Mouse (Mus musculus) MEL (cell line): Measurements from ENCODE around the gene Fgd2. TPM values are rescaled to one million over a fixed set of nuclear protein-coding genes. Genes with fewer than 3 reads are reported as not detected.

Experiments
- DNase-seq: peaks from one replicate; pipeline ENCODE4 v3.0.0; 2011; ENCODE audit warnings: low read depth, low spot score
- H3K27ac ChIP-seq: 2 replicates; pipeline ENCODE4 v1.5.1; 2012; ENCODE audit warnings: low read depth, mild to moderate bottlenecking, control low read depth, low read length, moderate library complexity; ENCODE audit not compliant: control insufficient read depth
- H3K27me3 ChIP-seq, 2 experiments: fragments of 150-350 bp in 1 of 2; sonication (generic) in 1 of 2; 2 replicates each; pipeline ENCODE4 v1.6.1; 2012; ENCODE audit warnings: low read length in 2 of 2, mild to moderate bottlenecking in 2 of 2, improper control_type of control experiment in 1 of 2, moderate library complexity in 1 of 2; ENCODE audit not compliant: insufficient read depth in 2 of 2, control insufficient read depth in 1 of 2
- H3K36me3 ChIP-seq, 2 experiments: 2 replicates each; pipeline ENCODE4 v1.6.1; 2012 to 2014; ENCODE audit warnings: low read length in 2 of 2, improper control_type of control experiment in 1 of 2, inconsistent platforms in 1 of 2, mild to moderate bottlenecking in 1 of 2; ENCODE audit not compliant: insufficient read depth in 2 of 2, control insufficient read depth in 1 of 2
- H3K4me1 ChIP-seq, 2 experiments: fragments of 150-350 bp in 1 of 2; sonication (generic) in 1 of 2; 2 replicates each; pipeline ENCODE4 v1.6.1; 2012; ENCODE audit warnings: low read length in 2 of 2, improper control_type of control experiment in 1 of 2, mild to moderate bottlenecking in 1 of 2; ENCODE audit not compliant: insufficient read depth in 2 of 2, control insufficient read depth in 1 of 2
- H3K4me3 ChIP-seq, 2 experiments: fragments of 150-350 bp in 1 of 2; sonication (generic) in 1 of 2; 2 replicates each; pipeline ENCODE4 v1.5.1; 2012; ENCODE audit warnings: low read depth in 2 of 2, low read length in 2 of 2, mild to moderate bottlenecking in 2 of 2, moderate library complexity in 2 of 2, control low read depth in 1 of 2, improper control_type of control experiment in 1 of 2; ENCODE audit not compliant: control insufficient read depth in 1 of 2, insufficient read depth in 1 of 2
- H3K79me2 ChIP-seq: 2 replicates; pipeline ENCODE4 v1.6.1; 2012; ENCODE audit warnings: mild to moderate bottlenecking, low read length, moderate library complexity; ENCODE audit not compliant: control insufficient read depth, poor library complexity, insufficient read depth
- H3K9ac ChIP-seq: 2 replicates; pipeline ENCODE4 v1.6.1; 2012; ENCODE audit warnings: low read depth, mild to moderate bottlenecking, control low read depth, low read length, moderate library complexity; ENCODE audit not compliant: control insufficient read depth, poor library complexity, severe bottlenecking
- H3K9me3 ChIP-seq: fragments of 150-350 bp; sonication (generic); replicated peaks from 2 replicates; pipeline ENCODE4 v1.6.1; 2012; ENCODE audit warnings: mild to moderate bottlenecking, low read length, improper control_type of control experiment, moderate library complexity; ENCODE audit not compliant: insufficient read depth
- CHD1 ChIP-seq: IDR thresholded peaks from 2 replicates; pipeline ENCODE4 v1.6.1; 2012; ENCODE audit warnings: low read depth, mild to moderate bottlenecking, inconsistent platforms, low read length, improper control_type of control experiment
- HCFC1 ChIP-seq: IDR thresholded peaks from 2 replicates; pipeline ENCODE4 v1.6.1; 2012; ENCODE audit warnings: low read depth, mild to moderate bottlenecking, inconsistent platforms, low read length, improper control_type of control experiment, moderate library complexity
- JUND ChIP-seq: IDR thresholded peaks from 2 replicates; pipeline ENCODE4 v1.6.1; 2011; ENCODE audit warnings: low read depth, mild to moderate bottlenecking, improper control_type of control experiment, low read length
- MAX ChIP-seq: IDR thresholded peaks from 2 replicates; pipeline ENCODE4 v1.6.1; 2011; ENCODE audit warnings: low read length, improper control_type of control experiment
- MYB ChIP-seq: IDR thresholded peaks from 2 replicates; pipeline ENCODE4 v1.6.1; 2011; ENCODE audit warnings: mild to moderate bottlenecking, low read depth, low read length, improper control_type of control experiment
- NELFE ChIP-seq: IDR thresholded peaks from 2 replicates; pipeline ENCODE4 v1.6.1; 2011; ENCODE audit warnings: low read depth, low read length, improper control_type of control experiment
- NRF1 ChIP-seq: IDR thresholded peaks from 2 replicates; pipeline ENCODE4 v1.6.1; 2014; ENCODE audit warnings: low read depth, mild to moderate bottlenecking, inconsistent platforms, low read length, improper control_type of control experiment, moderate library complexity; ENCODE audit not compliant: poor library complexity, insufficient read depth, severe bottlenecking
- POLR2A ChIP-seq, 2 experiments: IDR thresholded peaks; 2 replicates each; pipeline ENCODE4 v1.6.1; 2011 to 2012; ENCODE audit warnings: low read length in 2 of 2, mild to moderate bottlenecking in 2 of 2, control low read depth in 1 of 2, improper control_type of control experiment in 1 of 2, low read depth in 1 of 2, moderate library complexity in 1 of 2; ENCODE audit not compliant: control insufficient read depth in 1 of 2, insufficient read depth in 1 of 2, poor library complexity in 1 of 2
- POLR2AphosphoS2 ChIP-seq: IDR thresholded peaks from 2 replicates; pipeline ENCODE4 v1.6.1; 2011; ENCODE audit warnings: low read length, improper control_type of control experiment
- POLR2AphosphoS5 ChIP-seq: IDR thresholded peaks from 2 replicates; pipeline ENCODE4 v1.6.1; 2012; ENCODE audit warnings: low read depth, borderline replicate concordance, mild to moderate bottlenecking, inconsistent platforms, low read length, moderate library complexity, mixed read lengths
- RCOR1 ChIP-seq: IDR thresholded peaks from 2 replicates; pipeline ENCODE4 v1.6.1; 2012; ENCODE audit warnings: low read depth, mild to moderate bottlenecking, inconsistent platforms, low read length, improper control_type of control experiment
- TAL1 ChIP-seq: IDR thresholded peaks from 2 replicates; pipeline ENCODE4 v1.6.1; 2012; ENCODE audit warnings: mild to moderate bottlenecking, inconsistent platforms, low read length, moderate library complexity, mixed read lengths
- ZKSCAN1 ChIP-seq: IDR thresholded peaks from 2 replicates; pipeline ENCODE4 v1.6.1; 2012; ENCODE audit warnings: low read depth, mild to moderate bottlenecking, inconsistent platforms, low read length, improper control_type of control experiment, moderate library complexity
- polyA plus RNA-seq, 2 experiments: library from polyadenylated mRNA; stranded (reverse) in 1 of 2; unstranded in 1 of 2; fragments of >175 nt in 1 of 2; fragments of >200 nt in 1 of 2; gene quantifications; 2 replicates each; pipeline versions ENCODE4 v1.2.1 to v1.2.4; 2012; ENCODE audit warnings: low replicate concordance in 2 of 2, low read depth in 1 of 2; ENCODE audit not compliant: insufficient read length in 2 of 2, insufficient read depth in 1 of 2, missing spikeins in 1 of 2
- total RNA-seq: library from RNA; depleted of rRNA; stranded (reverse); fragments of 300-350 nt; gene quantifications from 2 replicates; pipeline ENCODE4 v1.2.3, GENCODE M21; 2012

Fgd2 gene
- total and polyA plus RNA-seq, 3 experiments: 0.23 to 0.39 TPM; not detected in 1

GRCm38 (mm10) chr17:29319881-29320639 is 40.7 kb upstream of the Fgd2 start (continued):
- TF ChIP-seq MYB (no peak), HCFC1 (no peak), CHD1 (no peak)

GRCm38 (mm10) chr17:29321765-29322602 is 38.7 kb upstream of the Fgd2 start:
- Histone ChIP-seq H3K4me1 (peaks cover 9 to 36% of the 10 kb centered on the region in 2 experiments; a peak in 3 of 4 replicates), H3K36me3 (peaks cover 0 to 27% of the 10 kb centered on the region in 2 experiments; a peak in 2 of 4 replicates), H3K9ac (no peak overlapping the region), H3K27ac (no peak overlapping the region), H3K27me3 (no peaks in the 10 kb centered on the region), H3K4me3 (no peak overlapping the region), H3K9me3 (no peaks in the 10 kb centered on the region), H3K79me2 (no peaks in the 10 kb centered on the region)
- no peak for DNase-seq
- TF ChIP-seq POLR2AphosphoS5 (no peak), ZKSCAN1 (no peak), NELFE (no peak), NRF1 (no peak), MAX (no peak), CHD1 (no peak), TAL1 (no peak), RCOR1 (no peak)

- H3K27me3 ChIP-seq: no peaks in the 10 kb centered on the region
Observed at GRCm38 (mm10) chr17:29322603-29322962, 38.1 kb upstream of the Fgd2 start.

More at GRCm38 (mm10) chr17:29322603-29322962, 38.1 kb upstream of the Fgd2 start:
- no peak for DNase-seq
- Histone ChIP-seq H3K9ac (no peak overlapping the region), H3K36me3 (peaks cover 0 to 27% of the 10 kb centered on the region in 2 experiments; a peak in 2 of 4 replicates), H3K4me1 (peaks cover 9 to 36% of the 10 kb centered on the region in 2 experiments; a peak in 3 of 4 replicates), H3K79me2 (no peaks in the 10 kb centered on the region), H3K9me3 (no peaks in the 10 kb centered on the region), H3K4me3 (no peak overlapping the region), H3K27ac (no peak overlapping the region)
- TF ChIP-seq POLR2A (IDR thresholded peaks at IDR 0.05; ENCODE audit: control insufficient read depth in 1 of 2, insufficient read depth in 1 of 2, low read depth in 1 of 2, low read length in 2 of 2, poor library complexity in 1 of 2) (no peak), MYB (no peak), POLR2AphosphoS2 (no peak), JUND (no peak)
